Mouse (Mus musculus): ENCODE data around the gene Fignl2. TPM values are rescaled to one million over a fixed set of nuclear protein-coding genes. Genes with fewer than 3 reads are reported as not detected.
A peak's percentile ranks its signal among the peaks of the same experiment; 100 is the strongest.

The Fignl2 gene
- polyA plus RNA-seq, 1 experiment = 2.7 TPM

DNA sequence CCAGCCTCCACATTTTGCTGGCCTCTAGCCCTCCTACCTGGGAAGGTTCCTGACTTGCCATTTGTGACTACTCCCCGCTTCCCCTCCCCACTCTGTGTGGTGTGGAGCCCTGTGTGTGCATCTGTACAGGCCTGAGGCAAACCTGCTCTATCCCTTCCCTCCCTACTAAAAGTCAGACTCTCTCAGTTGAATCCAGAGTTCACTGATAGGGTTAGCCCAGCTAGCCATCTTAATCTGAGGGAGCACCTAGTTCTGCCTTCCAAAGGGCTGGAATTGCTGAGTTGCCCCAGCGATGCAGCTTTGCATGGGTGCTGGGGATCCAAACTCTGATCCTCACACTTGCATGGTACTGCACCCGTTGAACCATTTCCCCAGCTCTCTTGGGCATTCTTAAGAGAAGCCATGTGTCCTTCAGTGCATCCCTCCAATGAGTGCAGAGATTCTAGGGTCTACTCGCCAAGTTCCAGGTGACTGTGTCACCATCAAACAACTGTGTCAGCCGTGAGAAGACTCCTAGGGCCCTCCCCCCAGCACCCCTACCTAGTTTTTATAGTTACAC lies 29.9 kb downstream of the Fignl2 start:
- 70% methylated on average over 5 of the region's 5 CpGs for WGBS
- TF ChIP-seq POLR2A (IDR thresholded peaks at IDR 0.05; ENCODE audit: borderline replicate concordance, insufficient read depth, low read length) (no peak), CTCF (IDR thresholded peaks at IDR 0.05; ENCODE audit: borderline replicate concordance, insufficient read depth, low read depth, low read length) (no peak)
- DNase-seq = no peak
- H3K27ac ChIP-seq (ENCODE audit: insufficient read depth, low read length) = no peak overlapping the region
- H3K4me3 ChIP-seq (replicated peaks; ENCODE audit: insufficient read depth, low read depth, low read length) = no peak overlapping the region
- H3K27me3 ChIP-seq (ENCODE audit: control insufficient read depth, insufficient read depth, low read length) = peaks cover 4% of the 10 kb centered on the region; the same call in 1 of the 2 replicates
- H3K4me1 ChIP-seq (ENCODE audit: control insufficient read depth, insufficient read depth, low read length) = 0 out of 2 replicates have a peak, but pooled peaks cover 5% of the 10 kb centered on the region

DNA sequence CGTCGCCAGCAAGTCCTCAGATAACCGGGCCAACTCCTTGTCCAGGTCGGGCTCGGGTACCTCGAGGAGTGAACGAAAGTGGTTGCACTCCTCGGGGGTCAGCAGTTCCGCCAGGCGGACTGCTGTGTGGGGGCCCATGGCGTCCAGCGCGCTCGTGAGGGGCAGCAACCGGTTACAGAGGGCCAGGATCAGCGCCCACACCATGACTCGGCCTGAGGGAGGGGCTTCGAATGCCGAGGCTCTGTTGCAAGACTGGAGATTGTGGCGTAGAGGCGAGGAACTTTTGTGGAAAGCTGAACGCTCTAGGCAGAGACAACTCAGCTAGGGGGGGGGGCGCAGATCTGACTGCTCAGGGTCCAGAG lies 31.2 kb downstream of the Fignl2 start, which contains the start of gene Gm47841:
TSS of gene Gm47841 (minus strand) at position 204 of the 362 bp plus-strand sequence.
- no peak for TF ChIP-seq POLR2A (IDR thresholded peaks at IDR 0.05; ENCODE audit: borderline replicate concordance, insufficient read depth, low read length)
- no peak for TF ChIP-seq CTCF (IDR thresholded peaks at IDR 0.05; ENCODE audit: borderline replicate concordance, insufficient read depth, low read depth, low read length)
- H3K27ac ChIP-seq (ENCODE audit: insufficient read depth, low read length) = no peak within 1 kb of the TSS
- H3K4me3 ChIP-seq (replicated peaks; ENCODE audit: insufficient read depth, low read depth, low read length) = peak within 1 kb of the TSS; percentile 6
- 10% methylated on average over 23 of the region's 23 CpGs for WGBS
- no peak for DNase-seq
- H3K27me3 ChIP-seq (ENCODE audit: control insufficient read depth, insufficient read depth, low read length) = peaks cover 2% of the 10 kb centered on the region; the same call in 1 of the 2 replicates
- 0 out of 2 replicates have a peak, but pooled peaks cover 5% of the 10 kb centered on the region for H3K4me1 ChIP-seq (ENCODE audit: control insufficient read depth, insufficient read depth, low read length)

DNA sequence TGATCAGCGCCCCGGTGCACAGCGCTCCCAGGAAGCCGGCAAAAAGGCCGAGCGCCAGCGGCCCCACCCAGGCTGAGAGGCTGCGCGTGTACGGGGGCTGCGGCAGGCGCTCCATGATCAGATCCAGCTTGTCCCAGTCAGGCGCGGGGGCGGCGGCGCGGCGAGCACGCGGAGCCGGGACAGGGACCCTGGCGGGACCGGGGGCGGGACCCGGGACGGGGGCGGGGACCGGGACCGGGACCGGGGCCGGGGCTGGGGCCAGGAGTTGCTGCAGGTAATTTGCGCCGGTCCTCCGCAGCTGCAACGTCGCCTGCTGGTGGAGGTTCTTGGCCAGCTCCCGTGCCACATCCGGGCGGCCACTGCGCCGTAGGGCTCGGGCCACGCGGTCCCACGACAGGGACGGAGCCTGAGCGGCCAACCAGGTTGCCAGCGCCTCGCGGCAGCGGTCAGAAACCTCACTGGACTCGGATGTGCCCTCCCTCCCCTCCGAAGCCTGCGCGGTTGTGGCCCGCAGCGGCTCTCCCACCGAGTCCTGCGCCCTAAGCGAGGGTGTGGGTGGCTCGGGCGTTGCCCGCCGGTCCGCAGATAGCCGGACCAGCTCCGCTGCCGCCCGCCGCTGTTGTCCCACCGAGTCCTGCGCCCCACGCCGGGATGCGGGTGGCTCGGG lies 31.7 kb downstream of the Fignl2 start:
- Histone ChIP-seq H3K27ac (ENCODE audit: insufficient read depth, low read length) (no peak overlapping the region), H3K4me1 (ENCODE audit: control insufficient read depth, insufficient read depth, low read length) (0 out of 2 replicates have a peak, but pooled peaks cover 5% of the 10 kb centered on the region), H3K27me3 (ENCODE audit: control insufficient read depth, insufficient read depth, low read length) (peaks cover 2% of the 10 kb centered on the region; the same call in 1 of the 2 replicates), H3K4me3 (replicated peaks; ENCODE audit: insufficient read depth, low read depth, low read length) (peak overlapping the region; percentile 6)
- peak; percentile 25 to 39 for DNase-seq
- TF ChIP-seq POLR2A (IDR thresholded peaks at IDR 0.05; ENCODE audit: borderline replicate concordance, insufficient read depth, low read length) (no peak), CTCF (IDR thresholded peaks at IDR 0.05; ENCODE audit: borderline replicate concordance, insufficient read depth, low read depth, low read length) (no peak)
- under 1% methylated on average over 76 of the region's 77 CpGs for WGBS

DNA sequence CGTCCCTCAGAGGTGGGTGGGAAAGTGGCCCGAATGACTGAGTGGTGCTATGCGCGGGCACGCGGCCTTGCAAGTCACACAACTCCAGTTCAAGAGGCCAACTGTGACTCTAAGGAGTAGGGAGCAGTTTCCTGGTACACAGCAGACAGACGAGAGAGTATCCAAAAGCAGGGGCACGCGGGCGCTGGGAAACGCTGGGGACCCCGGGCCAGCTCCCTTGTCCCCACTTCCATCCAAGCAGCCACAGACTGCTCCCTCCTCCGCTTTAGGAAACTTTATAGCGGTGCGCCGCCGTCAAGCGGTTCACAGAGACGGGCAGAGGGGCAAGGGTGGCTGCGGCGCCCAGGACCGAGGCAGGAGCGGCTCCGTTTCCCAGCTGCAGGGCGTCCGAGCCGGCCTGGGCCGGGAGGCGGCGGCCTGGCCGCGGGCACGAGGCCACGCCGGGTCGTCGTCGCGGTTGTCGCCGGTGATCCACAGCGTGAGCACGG lies 32.3 kb downstream of the Fignl2 start:
- DNase-seq = peak in 1 of 2 experiments; percentile 40
- Histone ChIP-seq H3K27me3 (ENCODE audit: control insufficient read depth, insufficient read depth, low read length) (peaks cover 2% of the 10 kb centered on the region; the same call in 1 of the 2 replicates), H3K4me3 (replicated peaks; ENCODE audit: insufficient read depth, low read depth, low read length) (no peak overlapping the region), H3K27ac (ENCODE audit: insufficient read depth, low read length) (no peak overlapping the region), H3K4me1 (ENCODE audit: control insufficient read depth, insufficient read depth, low read length) (0 out of 2 replicates have a peak, but pooled peaks cover 5% of the 10 kb centered on the region)
- 9% methylated on average over 43 of the region's 43 CpGs for WGBS
- TF ChIP-seq CTCF (IDR thresholded peaks at IDR 0.05; ENCODE audit: borderline replicate concordance, insufficient read depth, low read depth, low read length) = no peak
- TF ChIP-seq POLR2A (IDR thresholded peaks at IDR 0.05; ENCODE audit: borderline replicate concordance, insufficient read depth, low read length) = no peak

DNA sequence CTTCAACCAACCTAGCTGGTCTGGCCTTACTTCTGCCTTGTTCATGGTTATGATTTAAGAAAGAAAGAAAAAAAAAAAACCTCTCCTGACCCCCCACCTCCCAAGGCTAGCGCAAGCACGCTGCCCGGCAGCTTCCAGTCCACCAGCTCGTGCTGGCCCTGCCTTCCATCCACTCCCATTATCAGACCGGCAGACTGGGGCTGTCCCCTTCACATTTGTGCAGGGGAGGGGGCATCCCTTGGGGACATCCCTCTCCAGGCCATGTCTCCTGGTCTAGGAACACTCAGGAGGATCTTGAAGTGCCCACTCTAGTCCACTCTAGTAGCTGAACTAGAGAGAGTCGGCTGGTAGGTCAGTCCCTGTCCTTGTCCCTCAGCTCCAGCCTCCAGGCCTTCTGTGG lies 33.8 kb downstream of the Fignl2 start:
- H3K27me3 ChIP-seq (ENCODE audit: control insufficient read depth, insufficient read depth, low read length) = peaks cover 2% of the 10 kb centered on the region; the same call in 1 of the 2 replicates

DNA sequence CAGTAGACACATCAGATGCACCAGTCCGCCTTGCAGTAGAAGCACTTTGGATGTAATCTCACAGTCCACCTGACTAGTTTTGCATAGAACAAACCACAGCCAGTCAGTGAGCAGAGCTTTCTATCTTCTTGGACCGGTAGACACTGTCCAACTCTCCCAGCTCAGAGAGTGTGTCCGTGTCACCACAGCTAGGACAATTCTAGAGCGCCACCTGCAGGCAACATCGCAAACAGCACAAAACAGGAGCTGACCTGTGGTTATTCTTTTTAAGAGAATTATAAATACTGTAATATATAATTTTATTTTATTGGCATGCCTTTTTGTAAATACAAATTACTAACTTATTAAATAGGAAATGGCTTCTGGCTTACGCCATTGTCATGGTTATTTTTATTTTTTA lies 35.8 kb downstream of the Fignl2 start:
- Histone ChIP-seq H3K27me3 (ENCODE audit: control insufficient read depth, insufficient read depth, low read length) (peaks cover 2% of the 10 kb centered on the region; the same call in 1 of the 2 replicates), H3K4me3 (replicated peaks; ENCODE audit: insufficient read depth, low read depth, low read length) (no peak overlapping the region), H3K27ac (ENCODE audit: insufficient read depth, low read length) (no peak overlapping the region), H3K4me1 (ENCODE audit: control insufficient read depth, insufficient read depth, low read length) (0 out of 2 replicates have a peak, but pooled peaks cover 5% of the 10 kb centered on the region)
- WGBS = 43% methylated on average over 6 of the region's 6 CpGs
- peak; percentile 57 to 72 for DNase-seq
- TF ChIP-seq CTCF (IDR thresholded peaks at IDR 0.05; ENCODE audit: borderline replicate concordance, insufficient read depth, low read depth, low read length) = peak; percentile 80
- TF ChIP-seq POLR2A (IDR thresholded peaks at IDR 0.05; ENCODE audit: borderline replicate concordance, insufficient read depth, low read length) = no peak

More for the DNA sequence above, 33.8 kb downstream of the Fignl2 start:
- H3K4me3 ChIP-seq (replicated peaks; ENCODE audit: insufficient read depth, low read depth, low read length) = no peak overlapping the region
- 61% methylated on average over 6 of the region's 6 CpGs for WGBS
- no peak for DNase-seq
- H3K4me1 ChIP-seq (ENCODE audit: control insufficient read depth, insufficient read depth, low read length) = 0 out of 2 replicates have a peak, but pooled peaks cover 5% of the 10 kb centered on the region
- no peak overlapping the region for H3K27ac ChIP-seq (ENCODE audit: insufficient read depth, low read length)
- no peak for TF ChIP-seq CTCF (IDR thresholded peaks at IDR 0.05; ENCODE audit: borderline replicate concordance, insufficient read depth, low read depth, low read length)
- TF ChIP-seq POLR2A (IDR thresholded peaks at IDR 0.05; ENCODE audit: borderline replicate concordance, insufficient read depth, low read length) = no peak

DNA sequence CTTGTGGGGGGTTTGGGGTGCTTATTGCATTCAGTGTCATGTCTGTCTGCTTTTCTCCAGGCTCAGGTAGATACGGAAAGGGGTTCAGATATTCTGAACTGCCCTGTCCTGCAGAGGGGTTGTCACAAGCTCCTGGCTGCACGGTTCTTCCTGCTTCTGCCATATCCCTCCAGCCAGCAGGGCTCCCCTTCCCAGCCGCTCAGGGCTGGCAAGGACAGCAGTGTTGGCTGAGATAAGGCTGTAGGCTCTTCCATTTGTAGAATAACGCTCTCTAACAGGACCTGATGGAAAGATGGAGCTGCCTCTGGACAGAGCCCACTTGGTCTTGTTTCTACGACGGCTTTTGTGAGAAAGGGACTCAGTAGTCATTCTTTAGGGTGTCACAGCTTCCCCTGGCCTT lies 36.4 kb downstream of the Fignl2 start:
- DNase-seq = peak in 1 of 2 experiments; percentile 36
- 0 out of 2 replicates have a peak, but pooled peaks cover 5% of the 10 kb centered on the region for H3K4me1 ChIP-seq (ENCODE audit: control insufficient read depth, insufficient read depth, low read length)
- H3K27me3 ChIP-seq (ENCODE audit: control insufficient read depth, insufficient read depth, low read length) = peaks cover 1% of the 10 kb centered on the region; the same call in 1 of the 2 replicates
- TF ChIP-seq POLR2A (IDR thresholded peaks at IDR 0.05; ENCODE audit: borderline replicate concordance, insufficient read depth, low read length) (no peak), CTCF (IDR thresholded peaks at IDR 0.05; ENCODE audit: borderline replicate concordance, insufficient read depth, low read depth, low read length) (no peak)
- WGBS = 37% methylated on average over 6 of the region's 6 CpGs
- H3K4me3 ChIP-seq (replicated peaks; ENCODE audit: insufficient read depth, low read depth, low read length) = no peak overlapping the region
- no peak overlapping the region for H3K27ac ChIP-seq (ENCODE audit: insufficient read depth, low read length)

All from cerebellum, adult 2 months (tissue).